Mouse (Mus musculus) right cerebral cortex, adult 2 months (tissue): Measurements from ENCODE around the gene Lef1.
A peak's percentile ranks its signal among the peaks of the same experiment; 100 is the strongest.

Experiments used
- DNase-seq, 2 experiments: peaks; one replicate each; pipeline ENCODE4 v3.0.0; 2021 to 2022; ENCODE audit warnings: low spot score in 2 of 2

Lef1 gene

DNA sequence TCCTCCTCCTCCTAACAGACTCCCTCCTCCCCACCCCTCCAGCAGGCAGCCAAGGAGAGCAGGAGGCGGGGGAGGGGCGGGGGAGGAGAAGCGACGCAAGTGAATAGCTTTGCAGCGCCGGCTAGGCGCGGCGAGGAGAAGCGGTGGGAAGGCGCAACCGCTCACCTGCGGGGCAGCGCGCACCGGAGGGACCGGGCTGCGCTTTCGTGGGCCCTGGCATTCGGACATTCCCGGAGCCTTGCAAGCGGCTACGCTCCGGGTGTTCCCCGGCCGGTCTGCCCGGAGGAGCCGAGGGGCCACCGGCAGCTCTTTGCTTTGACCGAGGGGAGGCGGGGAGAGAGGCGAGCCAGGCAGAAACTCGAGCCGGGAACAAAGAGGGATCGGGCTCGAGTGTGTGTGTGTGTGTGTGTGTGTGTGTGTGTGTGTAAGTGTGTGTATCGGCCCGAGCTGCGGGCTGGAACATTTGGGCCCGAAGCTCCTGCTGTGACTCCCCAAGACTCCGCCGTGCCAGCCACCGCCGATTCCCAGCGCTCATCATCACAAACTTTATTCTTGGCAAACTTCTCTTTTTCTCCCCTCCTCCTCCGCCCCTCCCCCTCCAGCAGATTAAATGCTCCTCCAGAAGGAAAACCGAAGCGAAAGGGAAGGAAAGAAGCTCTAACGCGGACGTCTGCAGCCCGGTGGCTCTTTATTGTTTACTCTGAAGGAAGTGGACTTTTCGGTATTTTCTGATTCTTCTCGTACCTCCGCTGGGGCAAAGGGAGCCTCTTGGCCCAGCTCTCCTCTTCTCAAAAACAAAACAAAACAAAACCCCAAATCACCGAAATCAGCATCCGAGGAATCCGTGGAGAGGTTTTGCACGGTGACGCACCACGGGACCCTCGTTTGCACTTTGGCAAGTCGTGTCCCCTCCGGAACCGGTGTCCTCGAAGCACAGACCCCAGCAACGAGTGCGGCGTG is at the start of gene Lef1:
TSS of gene Lef1 (plus strand) at position 281 of the 960 bp plus-strand sequence.
- no peak for DNase-seq

GRCm38 (mm10) chr3:131065001-131065400 is 45.3 kb upstream of the Lef1 start:
- no peak for DNase-seq

GRCm38 (mm10) chr3:131066171-131066570 is 44.1 kb upstream of the Lef1 start:
- DNase-seq = no peak

DNA sequence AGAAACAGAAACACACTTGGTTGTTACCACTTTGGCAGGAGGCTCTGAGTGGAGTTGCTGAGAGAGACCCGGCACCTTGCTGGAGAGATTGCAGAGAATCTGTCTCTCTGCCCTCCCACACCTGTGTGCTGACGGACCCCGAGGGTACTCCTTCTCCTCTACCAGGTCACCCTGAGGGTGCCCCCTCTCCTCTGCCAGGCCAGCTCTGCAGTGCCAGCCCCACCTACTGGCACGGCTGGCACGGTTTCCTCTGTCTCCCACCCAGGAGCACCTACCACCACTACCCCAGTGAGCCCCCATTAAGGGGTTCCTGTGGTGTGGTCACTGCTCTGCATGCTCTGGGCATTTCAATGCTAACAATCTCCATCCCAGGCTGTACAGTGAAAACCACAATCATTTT is 42.3 kb upstream of the Lef1 start:
- DNase-seq = no peak

GRCm38 (mm10) chr3:131070210-131070609 is 40.1 kb upstream of the Lef1 start:
- DNase-seq = no peak

DNA sequence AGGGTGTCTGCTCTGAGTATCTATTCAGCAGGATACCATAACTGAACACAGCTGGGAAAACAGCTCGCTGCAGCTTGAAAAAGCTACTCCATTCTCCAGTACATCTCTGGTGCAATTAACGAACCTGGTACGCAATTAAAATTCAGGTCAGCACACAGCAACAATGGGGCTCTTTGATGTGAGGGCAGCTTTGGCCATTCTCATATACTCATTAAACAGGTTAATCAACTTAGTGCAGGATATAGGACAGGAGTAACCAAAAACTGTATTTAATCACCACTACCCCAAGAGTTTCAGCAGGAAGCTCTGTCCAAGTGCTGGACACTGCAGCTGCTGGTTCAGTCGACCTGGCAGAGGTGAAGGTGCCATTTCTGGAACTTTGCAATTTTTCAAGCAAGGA is 37.6 kb upstream of the Lef1 start:
- no peak for DNase-seq

DNA sequence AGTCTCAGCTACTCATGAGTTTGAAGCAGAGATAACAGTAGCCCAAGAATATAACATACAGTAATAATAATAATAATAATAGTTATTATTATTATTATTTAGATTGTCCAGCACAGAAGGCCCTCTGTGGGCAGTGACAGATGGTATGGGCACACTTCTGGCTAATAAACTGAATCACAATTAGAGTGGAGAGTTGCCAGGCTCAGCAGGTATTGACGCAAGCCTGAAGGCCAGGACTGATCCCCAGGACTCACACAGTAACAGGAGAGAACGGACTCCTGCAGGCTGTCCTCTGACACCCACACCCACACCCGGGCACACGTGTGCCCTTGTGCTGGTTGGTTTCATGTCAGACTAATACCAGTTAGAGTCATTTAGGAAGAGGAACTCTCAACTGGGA is 36.3 kb upstream of the Lef1 start:
- no peak for DNase-seq

GRCm38 (mm10) chr3:131078041-131078621 is 32.1 kb upstream of the Lef1 start:
- no peak for DNase-seq

DNA sequence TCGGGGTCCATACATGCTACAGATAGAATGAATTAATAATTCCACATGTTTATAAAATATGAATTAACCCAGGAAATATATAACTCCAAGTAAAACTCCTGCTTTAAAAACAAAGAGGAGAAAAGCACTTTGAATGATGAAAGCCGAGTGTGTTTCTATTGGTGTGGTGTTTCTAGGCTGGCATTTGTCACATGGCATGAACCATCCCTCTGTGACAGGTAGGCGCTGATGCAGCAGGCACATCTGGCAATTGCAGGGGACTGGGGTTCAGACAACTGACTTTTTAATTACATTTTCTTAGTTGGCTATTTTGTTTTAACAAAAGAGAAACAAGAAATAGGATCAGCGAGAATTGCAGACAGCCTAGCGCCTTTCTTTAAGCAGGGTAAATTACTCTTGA is 31.6 kb upstream of the Lef1 start:
- DNase-seq = no peak

GRCm38 (mm10) chr3:131083722-131084121 is 26.5 kb upstream of the Lef1 start:
- DNase-seq = no peak

GRCm38 (mm10) chr3:131084718-131085561 is 25.3 kb upstream of the Lef1 start:
- peak; percentile 63 to 70 for DNase-seq

DNA sequence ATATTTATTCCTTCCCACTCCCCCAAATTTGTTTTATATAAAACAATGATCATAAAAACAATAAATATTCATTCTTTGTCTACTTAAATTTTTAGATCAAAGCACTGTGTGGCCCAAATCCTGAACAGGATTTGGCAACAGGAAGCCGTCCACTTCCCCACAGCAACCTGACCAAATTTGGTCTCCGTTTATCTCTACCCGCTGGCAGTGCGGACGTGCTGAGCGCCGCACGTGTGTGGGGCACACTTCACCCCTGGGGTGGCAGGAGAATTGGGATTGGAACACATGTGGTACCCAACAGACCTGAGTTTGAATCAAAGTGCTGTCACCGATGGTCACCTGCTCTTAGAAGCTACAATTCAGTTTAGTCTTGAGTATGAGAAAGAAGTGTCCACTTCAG is 24.3 kb upstream of the Lef1 start:
- no peak for DNase-seq

GRCm38 (mm10) chr3:131089721-131090120 is 20.6 kb upstream of the Lef1 start:
- no peak for DNase-seq

DNA sequence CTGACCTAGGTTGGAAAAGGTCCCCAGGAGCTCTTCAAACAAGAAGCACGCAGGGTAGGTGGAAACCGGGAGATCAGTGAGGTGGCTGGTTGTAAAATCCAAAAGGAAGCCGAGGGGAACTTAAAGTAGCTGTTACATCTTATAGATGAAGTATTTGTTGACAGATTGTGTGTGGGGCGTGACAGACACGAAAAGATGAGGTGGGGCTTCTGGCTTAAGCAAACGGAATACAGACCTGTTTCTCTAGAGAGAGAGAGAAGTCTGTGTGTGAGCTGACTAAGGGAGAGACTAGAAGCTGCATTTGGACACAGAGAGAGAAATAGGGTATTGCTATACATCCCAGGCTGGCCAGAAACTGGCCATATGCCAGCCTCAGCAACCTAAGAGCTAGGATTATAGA is 18.2 kb upstream of the Lef1 start:
- DNase-seq = no peak

DNA sequence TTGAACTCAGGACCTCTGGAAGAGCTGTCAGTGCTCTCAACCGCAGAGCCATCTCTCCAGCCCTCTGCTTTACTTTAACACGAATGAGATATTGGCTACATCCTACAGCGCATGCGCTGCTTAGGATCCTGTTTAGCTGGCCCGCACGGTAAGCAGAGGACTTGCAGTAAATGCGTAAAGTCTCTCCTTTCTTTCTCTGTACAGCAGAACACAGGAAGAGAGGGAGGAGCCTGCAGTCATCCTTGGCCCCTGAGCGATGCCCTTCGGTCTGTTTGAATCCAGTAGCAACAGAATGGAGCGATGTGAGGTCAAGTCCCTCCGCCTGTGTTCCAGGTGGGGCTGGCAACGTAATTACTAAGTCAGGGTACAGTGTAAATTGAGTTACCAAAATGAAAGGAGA is 16.5 kb upstream of the Lef1 start:
- DNase-seq = no peak

GRCm38 (mm10) chr3:131096105-131096504 is 14.2 kb upstream of the Lef1 start:
- peak in 1 of 2 experiments; percentile 12 for DNase-seq

GRCm38 (mm10) chr3:131102191-131102774 is 8.0 kb upstream of the Lef1 start:
- DNase-seq = no peak

- DNase-seq = no peak
Observed at GRCm38 (mm10) chr3:131105362-131105761, 4.9 kb upstream of the Lef1 start.

GRCm38 (mm10) chr3:131105940-131106401 is 4.3 kb upstream of the Lef1 start:
- DNase-seq = peak in 1 of 2 experiments; percentile 32

DNA sequence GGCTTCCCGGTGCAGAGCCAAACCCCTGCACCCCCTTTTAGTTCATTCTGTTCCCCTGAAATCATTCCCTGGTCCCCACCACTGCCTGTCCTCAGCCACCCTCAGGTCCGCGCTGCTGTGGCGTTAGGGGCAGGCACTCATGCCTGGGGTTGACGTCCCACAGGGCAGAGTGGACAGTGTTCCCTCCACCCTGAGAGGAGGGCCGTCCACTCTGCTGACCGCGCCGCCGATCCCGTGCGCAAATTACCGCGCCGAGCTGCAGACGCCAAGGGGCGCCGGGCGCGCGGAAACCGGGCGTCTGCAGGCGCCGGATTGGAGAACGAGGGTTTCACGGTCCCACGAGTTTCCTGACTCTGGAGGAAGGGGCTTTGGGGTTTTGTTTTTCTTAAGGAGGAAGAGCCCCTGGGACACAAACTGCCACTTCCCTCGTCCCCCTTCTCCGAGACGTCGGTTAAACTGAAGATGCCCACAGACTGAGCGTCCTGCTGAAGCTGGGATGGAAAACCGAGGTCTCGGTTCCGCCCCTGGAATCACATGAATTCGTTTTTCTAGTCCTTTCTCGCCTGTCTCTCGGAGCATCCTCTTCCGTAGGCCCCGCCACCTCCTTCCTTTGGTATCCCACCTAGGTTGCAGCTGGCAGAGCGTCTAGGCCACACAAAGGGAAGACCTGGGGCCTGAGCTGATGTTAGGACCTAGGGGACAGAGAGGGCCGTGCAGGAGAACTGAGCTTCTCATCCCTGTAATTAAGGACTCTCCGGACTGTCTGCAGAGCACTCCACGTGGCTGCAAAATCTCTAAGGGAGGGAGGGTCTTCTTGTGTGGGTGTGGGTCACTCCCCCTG is 3.6 kb upstream of the Lef1 start:
- no peak for DNase-seq
